In the genomic region with DNA sequence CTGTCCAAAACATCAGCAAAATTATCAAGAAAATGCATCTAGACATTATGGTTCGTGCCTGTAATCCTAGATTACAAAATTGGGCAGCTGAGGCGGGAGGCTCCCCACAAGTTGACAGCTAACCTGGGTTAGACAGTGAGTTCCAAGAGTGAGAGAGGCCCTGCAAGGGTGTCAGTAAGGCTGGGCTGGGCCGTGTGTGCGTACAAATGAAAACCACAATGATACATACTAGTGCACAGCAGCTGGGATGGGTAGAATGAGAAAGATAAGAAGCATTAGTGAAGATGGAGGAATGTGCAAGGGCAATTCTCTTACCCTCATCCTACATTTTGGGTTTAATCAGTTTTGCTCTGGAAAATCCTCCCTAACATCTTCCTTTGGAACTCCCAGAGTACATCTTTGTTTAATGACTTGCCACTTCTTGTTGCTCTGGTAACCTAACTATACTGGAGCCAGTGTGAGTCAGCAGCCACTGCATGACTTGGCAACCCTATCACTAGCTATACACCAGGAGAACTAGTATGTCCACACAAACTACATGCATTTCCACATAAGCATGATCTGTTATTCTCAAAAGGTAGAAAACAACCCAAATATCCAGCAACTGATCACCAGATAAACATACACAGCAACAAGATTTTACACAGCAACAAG, we compare ENCODE assay signal across 9 mouse cellular contexts. TPM values are rescaled to one million over a fixed set of nuclear protein-coding genes. Genes with fewer than 3 reads are reported as not detected.
DNase-seq lines count a peak whose midpoint lies in the region; ATAC-seq and TF ChIP-seq lines count a peak whose summit lies in the region.
"Had no signal": no experiment of that assay in that cellular context is flagged by ENCODE, and none has a peak within 500 bp of the region (broad histone marks: within the 10 kb centered on the region; RNA-seq: fewer than 3 reads in every experiment).

No protein-coding gene starts in this region.

- H3K4me2 ChIP-seq in kidney, embryonic 15.5 days: no peak overlapping the region
- H3K4me2 ChIP-seq in forebrain, embryonic 12.5 days: no peak overlapping the region
- H3K4me2 ChIP-seq: forebrain, embryonic 15.5 days had no signal

- H3K4me1 ChIP-seq in kidney, embryonic 15.5 days: no peaks in the 10 kb centered on the region
- peaks cover 2% of the 10 kb centered on the region; the same call in 1 of the 2 replicates for H3K4me1 ChIP-seq in bone marrow, adult 2 months (ENCODE audit: control insufficient read depth, insufficient read depth, low read length)
- H3K4me1 ChIP-seq in small intestine, adult 2 months (ENCODE audit: control insufficient read depth, insufficient read depth, insufficient read length, low read length): peaks cover 8% of the 10 kb centered on the region; the same call in 1 of the 2 replicates
- no peaks in the 10 kb centered on the region for H3K4me1 ChIP-seq in forebrain, embryonic 12.5 days
- H3K4me1 ChIP-seq: forebrain, embryonic 15.5 days had no signal

- DNase-seq in kidney, adult 9 months: no peak
- DNase-seq in gastrocnemius, adult 8-10 months (ENCODE audit: low spot score in 2 of 2): no peak

- no peak for TF ChIP-seq POLR2A in bone marrow, adult 2 months (IDR thresholded peaks at IDR 0.05; ENCODE audit: borderline replicate concordance, control insufficient read depth, low read depth, low read length)
- TF ChIP-seq POLR2A in small intestine, adult 2 months (IDR thresholded peaks at IDR 0.05; ENCODE audit: low read depth, low read length): no peak

- no peak for TF ChIP-seq CTCF in bone marrow, adult 2 months (IDR thresholded peaks at IDR 0.05; ENCODE audit: control insufficient read depth, insufficient read depth, low read length)
- no peak for TF ChIP-seq CTCF in small intestine, adult 2 months (IDR thresholded peaks at IDR 0.05; ENCODE audit: extremely low read depth, insufficient read length, insufficient replicate concordance, low read depth, low read length)

- 86% methylated on average over 4 of the region's 4 CpGs for WGBS in kidney, embryonic 15.5 days
- 60% methylated on average over 4 of the region's 4 CpGs for WGBS in bone marrow, adult 2 months
- WGBS in small intestine, adult 2 months: 82% methylated on average over 4 of the region's 4 CpGs
- WGBS in forebrain, embryonic 12.5 days: 92% methylated on average over 4 of the region's 4 CpGs

- no peak overlapping the region for H3K27ac ChIP-seq in kidney, embryonic 15.5 days
- H3K27ac ChIP-seq in bone marrow, adult 2 months (ENCODE audit: control insufficient read depth, insufficient read depth, low read depth, low read length, poor library complexity): peak overlapping the region; percentile 65; the same call in 1 of the 2 replicates
- H3K27ac ChIP-seq in small intestine, adult 2 months (ENCODE audit: insufficient read depth, low read depth, low read length): peak overlapping the region; percentile 32; the same call in 1 of the 2 replicates
- H3K27ac ChIP-seq in forebrain, embryonic 12.5 days: no peak overlapping the region
- H3K27ac ChIP-seq: forebrain, embryonic 15.5 days had no signal

- peak; percentile 85; the same call in 1 of the 2 replicates for ATAC-seq in kidney, embryonic 15.5 days (replicated peaks; ENCODE audit: low FRiP score)
- ATAC-seq in hematopoietic stem cell, adult 5-6 weeks (replicated peaks in 1 of 2; ENCODE audit: insufficient read depth in 1 of 2, low FRiP score in 2 of 2, low TSS enrichment in 1 of 2, low read depth in 1 of 2, poor library complexity in 2 of 2, severe bottlenecking in 2 of 2): peak; percentile 5 to 62; a peak in 2 of 4 replicates
- ATAC-seq in forebrain, embryonic 12.5 days (ENCODE audit: low FRiP score): no peak
- ATAC-seq: forebrain, embryonic 15.5 days had no signal

- no peaks in the 10 kb centered on the region for H3K9me3 ChIP-seq in kidney, embryonic 15.5 days (replicated peaks)
- H3K9me3 ChIP-seq in forebrain, embryonic 12.5 days: no peaks in the 10 kb centered on the region
- H3K9me3 ChIP-seq: forebrain, embryonic 15.5 days had no signal

- no peak overlapping the region for H3K4me3 ChIP-seq in kidney, embryonic 15.5 days (replicated peaks)
- H3K4me3 ChIP-seq in bone marrow, adult 2 months (replicated peaks; ENCODE audit: control insufficient read depth, low read depth, low read length): no peak overlapping the region
- H3K4me3 ChIP-seq in small intestine, adult 2 months (ENCODE audit: low read depth, low read length): no peak overlapping the region
- H3K4me3 ChIP-seq in forebrain, embryonic 12.5 days (replicated peaks): no peak overlapping the region
- H3K4me3 ChIP-seq: forebrain, embryonic 15.5 days had no signal

- H3K27me3 ChIP-seq in kidney, embryonic 15.5 days: no peaks in the 10 kb centered on the region
- no peaks in the 10 kb centered on the region for H3K27me3 ChIP-seq in small intestine, adult 2 months (ENCODE audit: control insufficient read depth, insufficient read depth, low read length)
- H3K27me3 ChIP-seq in forebrain, embryonic 12.5 days: no peaks in the 10 kb centered on the region
- H3K27me3 ChIP-seq: forebrain, embryonic 15.5 days had no signal

- no peak overlapping the region for H3K9ac ChIP-seq in kidney, embryonic 15.5 days
- no peak overlapping the region for H3K9ac ChIP-seq in forebrain, embryonic 12.5 days
- H3K9ac ChIP-seq: forebrain, embryonic 15.5 days had no signal

- peaks cover 75% of the 10 kb centered on the region for H3K36me3 ChIP-seq in kidney, embryonic 15.5 days
- peaks cover 51% of the 10 kb centered on the region for H3K36me3 ChIP-seq in small intestine, adult 2 months (ENCODE audit: control insufficient read depth, insufficient read depth, low read length)
- H3K36me3 ChIP-seq in forebrain, embryonic 12.5 days (replicated peaks): peaks cover 63% of the 10 kb centered on the region

RNA-seq across cellular contexts. Expression of a gene that starts 12.6 kb away (rescaled TPM):
- polyA plus RNA-seq in kidney, embryonic 15.5 days (2015; fragmentation: Nextera tagmentation; extraction: Ambion mirVana): 22.8 and 23.9 TPM in 2 replicates
- polyA plus RNA-seq in bone marrow, adult 2 months (2011; ENCODE audit: insufficient read depth, insufficient read length, low replicate concordance, missing spikeins): 26.6 and 36.3 TPM in 2 replicates
- 96.4 and 144 TPM in 2 replicates for total RNA-seq in hematopoietic stem cell, adult 5-6 weeks (2017)
- polyA plus RNA-seq in small intestine, adult 2 months (2012; rRNA removed): 28.2 and 79.8 TPM in 2 replicates
- polyA plus RNA-seq in forebrain, embryonic 12.5 days (2016; fragmentation: Nextera tagmentation; extraction: Ambion mirVana): 23.7 and 27.4 TPM in 2 replicates
- 10 to 100 TPM; 45.5 to 56.2 (median 51.0) TPM for total RNA-seq in gastrocnemius, adult 8-10 months (2022)

RNA-seq across cellular contexts. Expression of a gene that starts 16.8 kb away (rescaled TPM):
- polyA plus RNA-seq in kidney, embryonic 15.5 days (2015; fragmentation: Nextera tagmentation; extraction: Ambion mirVana): 33.9 and 34.6 TPM in 2 replicates
- polyA plus RNA-seq in bone marrow, adult 2 months (2011; ENCODE audit: insufficient read depth, insufficient read length, low replicate concordance, missing spikeins): 4.9 and 15.5 TPM in 2 replicates
- 44.9 and 47.3 TPM in 2 replicates for total RNA-seq in hematopoietic stem cell, adult 5-6 weeks (2017)
- 7.2 and 15.9 TPM in 2 replicates for polyA plus RNA-seq in small intestine, adult 2 months (2012; rRNA removed)
- 17.6 and 19.9 TPM in 2 replicates for polyA plus RNA-seq in forebrain, embryonic 12.5 days (2016; fragmentation: Nextera tagmentation; extraction: Ambion mirVana)
- total RNA-seq in gastrocnemius, adult 8-10 months (2022): 10 to 100 TPM; 11.1 to 12.4 (median 11.8) TPM

RNA-seq across cellular contexts. Expression of a gene that starts 40.0 kb away (rescaled TPM):
- not detected in 2 replicates for polyA plus RNA-seq in kidney, embryonic 15.5 days (2015; fragmentation: Nextera tagmentation; extraction: Ambion mirVana)
- not detected in 2 replicates for polyA plus RNA-seq in bone marrow, adult 2 months (2011; ENCODE audit: insufficient read depth, insufficient read length, low replicate concordance, missing spikeins)
- 0.19 and 1.4 TPM in 2 replicates for total RNA-seq in hematopoietic stem cell, adult 5-6 weeks (2017)
- 0.22 and 0.74 TPM in 2 replicates for polyA plus RNA-seq in small intestine, adult 2 months (2012; rRNA removed)
- polyA plus RNA-seq in forebrain, embryonic 12.5 days (2016; fragmentation: Nextera tagmentation; extraction: Ambion mirVana): 0.06 TPM in 1 of 2 replicates, not detected in the other
- total RNA-seq in gastrocnemius, adult 8-10 months (2022): not detected
- polyA plus RNA-seq: forebrain, embryonic 15.5 days; heart, embryonic 14.5 days had no signal

Comparison
In these comparisons a context has a peak if more than half of its experiments do, and no peak if none do; other contexts are left out.
1. H3K27ac ChIP-seq: peak in bone marrow, adult 2 months (single experiment) and small intestine, adult 2 months (single experiment); none in kidney, embryonic 15.5 days (single experiment) and forebrain, embryonic 12.5 days (single experiment).